Mouse (Mus musculus): ENCODE results near the gene Wdr4. TPM values are rescaled to one million over a fixed set of nuclear protein-coding genes. Genes with fewer than 3 reads are reported as not detected.

Gene Wdr4
- polyA plus RNA-seq, 1 experiment, result 20.1 TPM

GRCm38 (mm10) chr17:31502261-31502927, 17.4 kb downstream of the Wdr4 start:
- Histone ChIP-seq H3K4me3 (replicated peaks; ENCODE audit: extremely low read depth, low read depth, low read length) (no peak overlapping the region), H3K4me1 (ENCODE audit: control insufficient read depth, insufficient read depth, low read length) (no peaks in the 10 kb centered on the region)
- TF ChIP-seq POLR2A (IDR thresholded peaks at IDR 0.05; ENCODE audit: borderline replicate concordance, extremely low read depth, low read depth, low read length) (no peak), CTCF (IDR thresholded peaks at IDR 0.05; ENCODE audit: insufficient read depth, low read length) (no peak)
- WGBS, result 89% methylated on average over 12 of the region's 12 CpGs
- DNase-seq, result no peak

GRCm38 (mm10) chr17:31500908-31501307, 18.9 kb downstream of the Wdr4 start:
- DNase-seq, result no peak
- no peak for TF ChIP-seq POLR2A (IDR thresholded peaks at IDR 0.05; ENCODE audit: borderline replicate concordance, extremely low read depth, low read depth, low read length)
- TF ChIP-seq CTCF (IDR thresholded peaks at IDR 0.05; ENCODE audit: insufficient read depth, low read length), result no peak
- no peak overlapping the region for H3K4me3 ChIP-seq (replicated peaks; ENCODE audit: extremely low read depth, low read depth, low read length)
- no peaks in the 10 kb centered on the region for H3K4me1 ChIP-seq (ENCODE audit: control insufficient read depth, insufficient read depth, low read length)
- 87% methylated on average over 3 of the region's 3 CpGs for WGBS

- peak; percentile 35 for DNase-seq
- no peaks in the 10 kb centered on the region for H3K4me1 ChIP-seq (ENCODE audit: control insufficient read depth, insufficient read depth, low read length)
Measured at GRCm38 (mm10) chr17:31500416-31500815, 19.4 kb downstream of the Wdr4 start.

GRCm38 (mm10) chr17:31499725-31500124, 20.1 kb downstream of the Wdr4 start:
- no peak for DNase-seq
- H3K4me3 ChIP-seq (replicated peaks; ENCODE audit: extremely low read depth, low read depth, low read length), result no peak overlapping the region
- 95% methylated on average over 12 of the region's 12 CpGs for WGBS
- no peaks in the 10 kb centered on the region for H3K4me1 ChIP-seq (ENCODE audit: control insufficient read depth, insufficient read depth, low read length)
- TF ChIP-seq POLR2A (IDR thresholded peaks at IDR 0.05; ENCODE audit: borderline replicate concordance, extremely low read depth, low read depth, low read length), result no peak
- no peak for TF ChIP-seq CTCF (IDR thresholded peaks at IDR 0.05; ENCODE audit: insufficient read depth, low read length)

More at GRCm38 (mm10) chr17:31500416-31500815, 19.4 kb downstream of the Wdr4 start:
- H3K4me3 ChIP-seq (replicated peaks; ENCODE audit: extremely low read depth, low read depth, low read length), result no peak overlapping the region
- TF ChIP-seq CTCF (IDR thresholded peaks at IDR 0.05; ENCODE audit: insufficient read depth, low read length) (no peak), POLR2A (IDR thresholded peaks at IDR 0.05; ENCODE audit: borderline replicate concordance, extremely low read depth, low read depth, low read length) (no peak)
- 76% methylated on average over 8 of the region's 8 CpGs for WGBS

- no peak for TF ChIP-seq POLR2A (IDR thresholded peaks at IDR 0.05; ENCODE audit: borderline replicate concordance, extremely low read depth, low read depth, low read length)
- no peak for TF ChIP-seq CTCF (IDR thresholded peaks at IDR 0.05; ENCODE audit: insufficient read depth, low read length)
- 91% methylated on average over 6 of the region's 6 CpGs for WGBS
- DNase-seq, result no peak
- no peaks in the 10 kb centered on the region for H3K4me1 ChIP-seq (ENCODE audit: control insufficient read depth, insufficient read depth, low read length)
- no peak overlapping the region for H3K4me3 ChIP-seq (replicated peaks; ENCODE audit: extremely low read depth, low read depth, low read length)
Measured at GRCm38 (mm10) chr17:31497726-31498125, 22.1 kb downstream of the Wdr4 start.

- Histone ChIP-seq H3K4me3 (replicated peaks; ENCODE audit: extremely low read depth, low read depth, low read length) (no peak overlapping the region), H3K4me1 (ENCODE audit: control insufficient read depth, insufficient read depth, low read length) (no peaks in the 10 kb centered on the region)
- 85% methylated on average over 1 of the region's 1 CpGs for WGBS
- no peak for TF ChIP-seq CTCF (IDR thresholded peaks at IDR 0.05; ENCODE audit: insufficient read depth, low read length)
- TF ChIP-seq POLR2A (IDR thresholded peaks at IDR 0.05; ENCODE audit: borderline replicate concordance, extremely low read depth, low read depth, low read length), result no peak
- no peak for DNase-seq
Measured at GRCm38 (mm10) chr17:31494989-31495388, 24.8 kb downstream of the Wdr4 start.

- DNase-seq, result peak; percentile 63
- Histone ChIP-seq H3K4me3 (replicated peaks; ENCODE audit: extremely low read depth, low read depth, low read length) (no peak overlapping the region), H3K4me1 (ENCODE audit: control insufficient read depth, insufficient read depth, low read length) (no peaks in the 10 kb centered on the region)
- TF ChIP-seq POLR2A (IDR thresholded peaks at IDR 0.05; ENCODE audit: borderline replicate concordance, extremely low read depth, low read depth, low read length), result no peak
- peak; percentile 95 for TF ChIP-seq CTCF (IDR thresholded peaks at IDR 0.05; ENCODE audit: insufficient read depth, low read length)
- WGBS, result 0% methylated on average over 2 of the region's 2 CpGs
Measured at GRCm38 (mm10) chr17:31492416-31492815, 27.4 kb downstream of the Wdr4 start.

- TF ChIP-seq POLR2A (IDR thresholded peaks at IDR 0.05; ENCODE audit: borderline replicate concordance, extremely low read depth, low read depth, low read length) (no peak), CTCF (IDR thresholded peaks at IDR 0.05; ENCODE audit: insufficient read depth, low read length) (no peak)
- Histone ChIP-seq H3K4me3 (replicated peaks; ENCODE audit: extremely low read depth, low read depth, low read length) (no peak overlapping the region), H3K4me1 (ENCODE audit: control insufficient read depth, insufficient read depth, low read length) (no peaks in the 10 kb centered on the region)
- DNase-seq, result no peak
Measured at GRCm38 (mm10) chr17:31491355-31491754, 28.4 kb downstream of the Wdr4 start.

- TF ChIP-seq POLR2A (IDR thresholded peaks at IDR 0.05; ENCODE audit: borderline replicate concordance, extremely low read depth, low read depth, low read length) (no peak), CTCF (IDR thresholded peaks at IDR 0.05; ENCODE audit: insufficient read depth, low read length) (no peak)
- DNase-seq, result no peak
- Histone ChIP-seq H3K4me3 (replicated peaks; ENCODE audit: extremely low read depth, low read depth, low read length) (no peak overlapping the region), H3K4me1 (ENCODE audit: control insufficient read depth, insufficient read depth, low read length) (no peaks in the 10 kb centered on the region; the same call in 1 of the 2 replicates)
- WGBS, result 46% methylated on average over 6 of the region's 6 CpGs
Measured at GRCm38 (mm10) chr17:31487433-31488060, 32.2 kb downstream of the Wdr4 start.

Measured in lung, adult 2 months (tissue).